Mouse (Mus musculus) brain, adult 2 months (tissue): ENCODE measurements at regions not wholly inside any gene's neighbourhood (a gene's known extent, or its start where the extent isn't known, plus 50 kb on each side); places are given as distances from the start of the nearest gene placed in this dataset.

Experiments
- DNase-seq: peaks from one replicate; pipeline ENCODE4 v3.0.0; 2011; ENCODE audit warnings: low read depth, low spot score

DNA sequence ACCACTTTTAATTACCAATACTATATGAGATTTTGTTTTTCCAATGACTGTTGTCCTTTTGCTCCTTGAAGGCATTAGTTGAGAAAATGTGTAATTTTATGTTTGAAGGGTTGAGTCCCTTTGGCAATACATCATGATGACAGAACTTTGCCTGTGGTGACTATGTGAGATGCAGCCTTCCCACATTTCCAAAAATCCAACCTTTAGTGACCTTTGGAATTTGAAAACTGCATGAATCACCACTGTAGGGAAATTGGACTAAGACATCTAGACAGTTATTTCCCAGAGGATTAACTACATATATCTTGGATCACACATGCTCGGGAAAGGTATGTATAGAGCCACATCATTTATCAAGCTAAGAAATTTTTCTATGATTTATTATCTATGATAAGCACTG, 57.7 kb downstream of the Fbxo5 start:
- no peak for DNase-seq

- DNase-seq, result peak; percentile 75
Measured at GRCm38 (mm10) chr10:5735141-5735540, 70.3 kb downstream of the Fbxo5 start.

GRCm38 (mm10) chr10:5699791-5700190, 60.8 kb downstream of the Vip start:
- DNase-seq, result no peak

- DNase-seq, result no peak
Measured at GRCm38 (mm10) chr10:5697457-5697856, 58.4 kb downstream of the Vip start.
